Mouse (Mus musculus) kidney, adult 2 months (tissue): Measurements from ENCODE around the gene Hsp90ab1. TPM values are rescaled to one million over a fixed set of nuclear protein-coding genes. Genes with fewer than 3 reads are reported as not detected.

ENCODE experiments used
- DNase-seq: peaks from one replicate; pipeline ENCODE4 v3.0.0; 2021
- H3K27ac ChIP-seq: fragments of 200-500 bp; 2 replicates; pipeline ENCODE4 v1.5.1; 2012; ENCODE audit warnings: low read depth, low read length, control low read depth, inconsistent platforms; ENCODE audit not compliant: insufficient read depth
- H3K27me3 ChIP-seq: fragments of 200-500 bp; replicated peaks from 2 replicates; pipeline ENCODE4 v1.6.1; 2012; ENCODE audit warnings: mild to moderate bottlenecking, moderate library complexity, low read length, inconsistent platforms; ENCODE audit not compliant: control insufficient read depth, insufficient read depth
- H3K36me3 ChIP-seq: fragments of 200-500 bp; 2 replicates; pipeline ENCODE4 v1.6.1; 2012; ENCODE audit warnings: mild to moderate bottlenecking, moderate library complexity, low read length, inconsistent platforms; ENCODE audit not compliant: control insufficient read depth, insufficient read depth
- H3K4me1 ChIP-seq: fragments of 200-500 bp; 2 replicates; pipeline ENCODE4 v1.6.1; 2011; ENCODE audit warnings: low read length; ENCODE audit not compliant: control insufficient read depth, insufficient read depth
- H3K4me3 ChIP-seq: fragments of 200-500 bp; 2 replicates; pipeline ENCODE4 v1.5.1; 2011; ENCODE audit warnings: mild to moderate bottlenecking, low read depth, low read length, control low read depth; ENCODE audit not compliant: insufficient read depth
- CTCF ChIP-seq: fragments of 200-500 bp; conservative IDR thresholded peaks from 2 replicates; pipeline ENCODE4 v1.5.1; 2011; ENCODE audit warnings: low read depth, mild to moderate bottlenecking, control low read depth, low read length, moderate library complexity, mixed read lengths; ENCODE audit not compliant: insufficient read depth, insufficient read length
- POLR2A ChIP-seq: fragments of 200-500 bp; IDR thresholded peaks from one replicate; pipeline ENCODE4 v1.6.1; 2011; ENCODE audit warnings: low read depth, low read length, control low read depth
- WGBS: fragments of 180-500 bp; shearing (Covaris S2); methylation state at CpG from one replicate; pipeline ENCODE4 v1.1.7; 2018; 5-methylcytosine and 5-hydroxymethylcytosine counted together
- polyA plus RNA-seq: library from polyadenylated mRNA; depleted of rRNA; stranded (reverse); fragments of >200 nt; gene quantifications from 2 replicates; pipeline ENCODE4 v1.2.3, GENCODE M21; 2012

The Hsp90ab1 gene
- polyA plus RNA-seq, 1 experiment, result 408 TPM

DNA sequence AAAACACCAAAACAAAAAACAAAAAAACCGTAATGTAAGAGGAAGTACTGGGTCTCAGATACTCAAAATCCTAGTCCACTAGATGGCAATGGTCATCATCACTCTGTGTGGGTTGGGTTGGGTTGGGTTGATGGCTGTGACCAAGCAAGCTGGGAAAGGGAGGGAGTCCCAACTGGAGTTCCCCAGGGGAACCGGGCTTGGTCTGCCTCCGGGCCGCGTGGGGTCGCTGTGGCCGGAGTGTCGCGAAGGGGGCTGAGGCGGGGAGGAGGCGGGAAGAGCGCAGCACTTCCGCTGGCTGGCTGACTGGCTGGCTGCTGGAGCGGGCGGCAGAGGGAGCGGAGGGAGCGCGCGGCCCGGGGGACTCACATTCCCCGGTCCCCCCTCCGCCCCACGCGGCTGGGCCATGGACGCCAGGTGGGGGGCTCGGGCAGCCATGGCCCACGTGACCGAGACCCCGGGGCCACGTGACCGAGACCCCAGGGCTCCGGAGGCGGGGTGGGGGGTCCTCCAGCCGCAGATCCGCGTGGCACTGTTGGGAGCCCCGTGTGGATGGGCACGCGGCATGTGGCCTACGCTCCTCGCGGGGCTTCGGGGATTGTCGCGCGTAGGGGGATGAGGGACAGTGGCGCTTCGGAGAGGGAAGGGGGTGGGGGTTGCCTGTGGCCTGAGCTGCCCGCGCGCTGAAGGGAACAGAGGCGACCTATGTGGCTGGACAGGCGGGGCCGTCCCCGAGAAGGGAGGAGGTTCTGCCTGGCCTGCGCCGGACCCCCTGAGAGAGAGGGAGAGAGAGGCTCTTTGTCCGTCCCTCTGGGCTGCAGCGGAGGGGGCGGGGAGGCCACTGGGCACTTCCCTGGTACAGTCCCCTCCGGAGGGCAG is 9.2 kb downstream of the Hsp90ab1 start, which contains the start of gene Slc35b2:
TSS of gene Slc35b2 (plus strand) at position 220 of the 876 bp plus-strand sequence.
- no peaks in the 10 kb centered on the region for H3K27me3 ChIP-seq
- peak within 1 kb of the TSS; percentile 83 for H3K4me3 ChIP-seq
- WGBS, result under 1% methylated on average over 54 of the region's 61 CpGs
- peak; percentile 84 for TF ChIP-seq CTCF
- peak; percentile 44 for TF ChIP-seq POLR2A
- DNase-seq, result peak; percentile 95
- H3K4me1 ChIP-seq, result no peaks in the 10 kb centered on the region; the same call in 1 of the 2 replicates
- H3K27ac ChIP-seq, result peak within 1 kb of the TSS; percentile 50
- peaks cover 14% of the 10 kb centered on the region for H3K36me3 ChIP-seq

- DNase-seq, result no peak
- Histone ChIP-seq H3K4me1 (no peaks in the 10 kb centered on the region; the same call in 1 of the 2 replicates), H3K36me3 (peaks cover 11% of the 10 kb centered on the region), H3K27ac (no peak overlapping the region), H3K4me3 (no peak overlapping the region), H3K27me3 (no peaks in the 10 kb centered on the region)
- TF ChIP-seq POLR2A (no peak), CTCF (no peak)
- 73% methylated on average over 12 of the region's 12 CpGs for WGBS
These were observed 9.9 kb downstream of the Hsp90ab1 start for GRCm38 (mm10) chr17:45563216-45563615.

DNA sequence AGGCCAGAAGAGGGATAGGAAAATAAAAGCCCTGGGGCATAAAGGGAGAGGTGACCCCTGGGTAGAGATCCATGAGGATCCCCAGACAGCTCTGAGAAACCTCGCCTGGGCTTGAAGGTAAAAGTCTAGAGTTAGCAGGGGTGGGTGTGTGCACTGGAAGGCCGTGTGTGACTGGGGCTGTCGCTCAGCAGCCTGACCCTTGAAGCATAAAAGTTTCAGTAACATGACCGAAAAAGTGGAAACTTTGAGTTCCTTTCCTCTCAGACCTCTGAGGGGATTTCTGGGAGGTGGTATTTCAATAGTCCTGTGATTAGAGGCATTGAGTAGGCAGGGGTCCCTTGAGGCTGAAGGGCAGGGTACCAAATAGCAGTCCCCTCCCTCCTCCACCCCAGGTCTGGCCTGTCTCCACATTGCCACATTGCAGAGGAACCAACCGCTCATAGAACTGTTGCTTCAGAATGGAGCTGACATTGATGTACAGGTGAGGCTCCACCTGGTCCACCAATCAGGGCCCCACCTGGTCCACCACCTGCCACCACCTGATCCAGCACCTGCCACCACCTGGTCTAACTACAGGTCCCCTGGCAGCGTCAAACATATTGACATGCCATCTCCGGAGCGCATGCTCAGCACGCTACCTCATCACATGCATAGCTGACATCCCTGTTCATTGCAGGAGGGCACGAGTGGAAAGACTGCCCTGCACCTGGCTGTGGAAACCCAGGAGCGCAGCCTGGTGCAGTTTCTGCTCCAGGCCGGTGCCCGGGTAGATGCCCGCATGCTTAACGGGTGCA is 13.1 kb downstream of the Hsp90ab1 start:
- Histone ChIP-seq H3K4me3 (no peak overlapping the region), H3K27ac (no peak overlapping the region), H3K4me1 (peaks cover 7% of the 10 kb centered on the region), H3K36me3 (no peaks in the 10 kb centered on the region), H3K27me3 (no peaks in the 10 kb centered on the region)
- WGBS, result 87% methylated on average over 15 of the region's 15 CpGs
- DNase-seq, result no peak
- TF ChIP-seq POLR2A (no peak), CTCF (no peak)

DNA sequence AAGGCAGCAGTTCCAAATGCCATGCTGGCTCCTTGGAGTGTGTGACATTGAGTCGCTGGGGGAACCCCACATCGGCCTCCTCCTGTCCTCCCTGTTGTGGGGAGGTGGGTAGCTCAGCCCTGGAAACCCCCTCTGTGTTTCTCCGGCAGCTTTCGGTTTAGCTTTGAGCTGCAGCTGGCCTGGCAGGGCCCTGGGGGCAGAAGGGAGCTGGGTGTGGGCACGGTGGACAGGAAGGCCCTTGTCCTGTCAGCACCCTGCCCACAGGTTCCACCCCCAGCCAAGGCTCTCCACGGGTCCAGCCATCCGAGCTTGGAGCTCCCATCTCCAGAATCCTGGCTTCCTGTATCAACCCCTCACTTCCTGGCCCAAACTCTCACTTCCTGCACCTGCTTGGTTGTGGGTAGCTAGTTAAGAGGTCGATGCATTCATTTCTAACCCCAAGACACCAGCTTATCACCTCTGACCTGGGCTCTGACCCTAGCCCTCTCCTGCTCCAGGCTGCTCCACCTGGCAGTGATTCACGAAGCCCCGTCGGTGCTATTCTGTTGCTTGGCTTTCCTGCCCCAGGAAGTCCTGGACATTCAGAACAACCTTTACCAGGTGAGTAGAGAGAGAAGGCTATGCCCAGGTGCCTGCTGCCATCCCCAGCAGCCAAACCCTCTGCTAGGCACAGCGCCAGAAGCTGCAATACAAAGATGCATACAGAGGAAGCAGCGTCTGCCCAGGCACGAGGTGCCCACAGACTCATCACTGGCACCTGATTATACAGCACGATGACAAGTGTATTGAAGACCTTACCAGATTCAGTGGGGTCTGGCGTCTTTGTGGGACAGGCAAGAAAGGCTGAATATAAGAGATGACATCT is 14.8 kb downstream of the Hsp90ab1 start:
- no peak for TF ChIP-seq POLR2A
- no peak for TF ChIP-seq CTCF
- Histone ChIP-seq H3K27me3 (no peaks in the 10 kb centered on the region), H3K27ac (no peak overlapping the region), H3K36me3 (no peaks in the 10 kb centered on the region), H3K4me3 (no peak overlapping the region), H3K4me1 (peaks cover 7% of the 10 kb centered on the region)
- DNase-seq, result no peak
- 68% methylated on average over 16 of the region's 16 CpGs for WGBS

GRCm38 (mm10) chr17:45557246-45557824 is 15.7 kb downstream of the Hsp90ab1 start:
- 65% methylated on average over 7 of the region's 7 CpGs for WGBS
- Histone ChIP-seq H3K27ac (no peak overlapping the region), H3K4me3 (peak overlapping the region; percentile 83; the same call in 1 of the 2 replicates), H3K4me1 (peaks cover 7% of the 10 kb centered on the region), H3K27me3 (no peaks in the 10 kb centered on the region), H3K36me3 (no peaks in the 10 kb centered on the region)
- TF ChIP-seq POLR2A, result no peak
- no peak for TF ChIP-seq CTCF
- DNase-seq, result no peak

- no peaks in the 10 kb centered on the region for H3K36me3 ChIP-seq
- no peaks in the 10 kb centered on the region for H3K27me3 ChIP-seq
These were observed 16.4 kb downstream of the Hsp90ab1 start for GRCm38 (mm10) chr17:45556514-45557245.

More at GRCm38 (mm10) chr17:45556514-45557245, 16.4 kb downstream of the Hsp90ab1 start:
- no peak for TF ChIP-seq CTCF
- TF ChIP-seq POLR2A, result no peak
- WGBS, result 78% methylated on average over 3 of the region's 3 CpGs
- Histone ChIP-seq H3K4me1 (peaks cover 7% of the 10 kb centered on the region), H3K4me3 (peak overlapping the region; percentile 83), H3K27ac (0 out of 2 replicates have a peak overlapping the region, but pooled peaks have one; percentile 19)
- DNase-seq, result no peak
